Mouse (Mus musculus): ENCODE results near the gene Zan. TPM values are rescaled to one million over a fixed set of nuclear protein-coding genes. Genes with fewer than 3 reads are reported as not detected.

Zan gene
- polyA plus RNA-seq, 1 experiment, result 0.01 TPM

DNA sequence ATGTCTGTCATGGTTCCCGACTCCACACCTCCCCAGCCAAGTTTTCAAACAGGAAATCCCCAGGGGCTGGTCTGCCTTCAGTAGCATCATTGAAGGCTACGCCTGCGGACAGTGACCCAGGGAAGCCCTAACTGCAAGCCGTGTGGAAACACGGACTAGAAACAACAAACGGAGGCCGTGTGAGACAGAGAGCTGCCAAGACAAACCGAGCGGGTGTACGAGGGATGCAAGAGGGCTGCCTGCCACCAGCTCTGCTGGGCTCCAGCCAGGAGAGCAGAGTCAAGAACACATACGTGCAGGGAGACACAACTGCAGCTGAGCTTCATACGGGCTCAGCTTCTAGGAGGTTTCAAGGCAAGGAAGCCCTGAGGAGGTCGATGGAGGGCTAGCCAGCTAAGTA lies 17.0 kb upstream of the Zan start:
- TF ChIP-seq MAX (IDR thresholded peaks at IDR 0.05) (no peak), MYOG (IDR thresholded peaks at IDR 0.05; ENCODE audit: control insufficient read depth, extremely low read depth, insufficient read length) (no peak), CTCF (IDR thresholded peaks at IDR 0.05; ENCODE audit: control insufficient read depth, insufficient read depth, insufficient read length) (no peak), FOSL1 (IDR thresholded peaks at IDR 0.05; ENCODE audit: insufficient read depth, low read length, poor library complexity, severe bottlenecking) (no peak)
- Histone ChIP-seq H3K27me3 (ENCODE audit: control insufficient read depth, insufficient read depth, insufficient read length) (peaks cover 38% of the 10 kb centered on the region), H3K79me2 (ENCODE audit: control insufficient read depth, insufficient read depth) (no peaks in the 10 kb centered on the region), H3K36me3 (ENCODE audit: control insufficient read depth, insufficient read depth) (no peaks in the 10 kb centered on the region), H3ac (ENCODE audit: control insufficient read depth, insufficient read length, low read depth) (no peak overlapping the region), H3K4me3 (ENCODE audit: insufficient read depth, poor library complexity, severe bottlenecking) (no peak overlapping the region), H3K79me3 (ENCODE audit: low read depth) (no peaks in the 10 kb centered on the region)

DNA sequence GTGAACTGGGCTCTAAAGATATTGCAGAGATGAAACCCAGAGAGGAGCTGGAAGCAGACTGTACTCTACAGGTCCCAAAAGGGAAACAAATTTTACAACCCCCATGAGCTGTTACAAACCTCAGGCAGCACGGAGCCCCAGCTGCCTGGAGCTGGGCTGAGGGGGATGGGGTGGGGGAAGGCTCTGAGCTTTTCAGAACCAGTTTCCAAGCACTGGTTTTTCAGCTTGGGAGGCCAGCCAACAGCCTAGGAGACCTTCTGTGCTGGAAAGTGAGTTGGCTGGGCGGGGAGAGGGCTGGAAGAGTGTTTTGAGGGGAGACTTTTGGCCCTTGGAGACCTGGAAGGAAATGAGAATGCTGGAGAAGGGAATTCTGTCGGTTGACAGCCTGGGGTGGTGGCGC lies 14.7 kb upstream of the Zan start:
- H3K4me3 ChIP-seq (ENCODE audit: insufficient read depth, poor library complexity, severe bottlenecking), result no peak overlapping the region
- H3K27me3 ChIP-seq (ENCODE audit: control insufficient read depth, insufficient read depth, insufficient read length), result peaks cover 44% of the 10 kb centered on the region
- no peak for TF ChIP-seq MYOD1 (IDR thresholded peaks at IDR 0.05; ENCODE audit: control insufficient read depth, insufficient read length, low read depth)
- TF ChIP-seq FOSL1 (IDR thresholded peaks at IDR 0.05; ENCODE audit: insufficient read depth, low read length, poor library complexity, severe bottlenecking), result no peak
- no peak for TF ChIP-seq MYOG (IDR thresholded peaks at IDR 0.05; ENCODE audit: control insufficient read depth, extremely low read depth, insufficient read length)
- no peak for TF ChIP-seq CTCF (IDR thresholded peaks at IDR 0.05; ENCODE audit: control insufficient read depth, insufficient read depth, insufficient read length)
- TF ChIP-seq USF1 (IDR thresholded peaks at IDR 0.05; ENCODE audit: low read depth), result no peak
- no peak for TF ChIP-seq CEBPB (IDR thresholded peaks at IDR 0.05; ENCODE audit: low read depth)
- no peak for TF ChIP-seq MAX (IDR thresholded peaks at IDR 0.05)
- H3K36me3 ChIP-seq (ENCODE audit: control insufficient read depth, insufficient read depth), result no peaks in the 10 kb centered on the region
- no peaks in the 10 kb centered on the region for H3K79me2 ChIP-seq (ENCODE audit: control insufficient read depth, insufficient read depth)
- no peak overlapping the region for H3ac ChIP-seq (ENCODE audit: control insufficient read depth, insufficient read length, low read depth)
- H3K79me3 ChIP-seq (ENCODE audit: low read depth), result no peaks in the 10 kb centered on the region

DNA sequence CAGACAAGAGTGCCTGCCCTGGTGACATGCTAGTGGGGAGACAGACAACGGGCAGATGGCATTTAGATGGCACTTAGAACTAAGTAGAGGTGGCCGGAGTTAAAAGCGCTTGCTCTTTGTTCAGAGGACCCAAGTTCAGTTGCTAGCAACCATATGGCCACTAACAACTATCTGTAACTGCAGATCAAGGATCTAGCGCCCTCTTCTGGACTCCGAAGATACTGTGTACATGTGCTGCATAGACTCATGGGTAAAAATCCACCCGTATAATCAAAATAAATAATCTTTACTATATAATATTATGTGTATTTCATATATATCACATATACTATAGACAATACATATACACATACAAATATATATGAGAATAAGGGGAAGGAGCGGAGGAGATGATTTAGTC lies 10.8 kb upstream of the Zan start:
- no peak for TF ChIP-seq MAX (IDR thresholded peaks at IDR 0.05)
- no peak for TF ChIP-seq CTCF (IDR thresholded peaks at IDR 0.05; ENCODE audit: control insufficient read depth, insufficient read depth, insufficient read length)
- no peak for TF ChIP-seq USF1 (IDR thresholded peaks at IDR 0.05; ENCODE audit: low read depth)
- TF ChIP-seq MYOD1 (IDR thresholded peaks at IDR 0.05; ENCODE audit: control insufficient read depth, insufficient read length, low read depth), result no peak
- TF ChIP-seq CEBPB (IDR thresholded peaks at IDR 0.05; ENCODE audit: low read depth), result no peak
- TF ChIP-seq FOSL1 (IDR thresholded peaks at IDR 0.05; ENCODE audit: insufficient read depth, low read length, poor library complexity, severe bottlenecking), result no peak
- TF ChIP-seq MYOG (IDR thresholded peaks at IDR 0.05; ENCODE audit: control insufficient read depth, extremely low read depth, insufficient read length), result no peak
- H3K36me3 ChIP-seq (ENCODE audit: control insufficient read depth, insufficient read depth), result no peaks in the 10 kb centered on the region
- peaks cover 59% of the 10 kb centered on the region for H3K27me3 ChIP-seq (ENCODE audit: control insufficient read depth, insufficient read depth, insufficient read length)
- no peak overlapping the region for H3K4me3 ChIP-seq (ENCODE audit: insufficient read depth, poor library complexity, severe bottlenecking)
- no peaks in the 10 kb centered on the region for H3K79me3 ChIP-seq (ENCODE audit: low read depth)
- no peaks in the 10 kb centered on the region for H3K79me2 ChIP-seq (ENCODE audit: control insufficient read depth, insufficient read depth)
- no peak overlapping the region for H3ac ChIP-seq (ENCODE audit: control insufficient read depth, insufficient read length, low read depth)

DNA sequence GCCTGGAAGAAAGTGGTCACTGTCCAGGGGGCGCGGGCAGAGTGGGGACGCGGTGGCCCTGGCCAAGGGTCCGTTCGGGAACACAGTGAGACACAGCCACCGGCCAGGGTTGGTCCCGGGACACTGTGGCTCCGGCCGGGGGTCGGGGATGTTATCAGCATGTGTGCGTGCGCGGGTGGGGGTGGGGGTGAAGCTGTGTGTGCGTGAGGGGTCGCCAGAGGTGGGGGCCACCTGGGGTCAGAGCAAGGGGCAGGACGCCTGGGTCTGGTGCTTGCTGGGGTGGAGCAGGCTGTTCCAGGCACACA lies 8.9 kb upstream of the Zan start:
- Histone ChIP-seq H3ac (ENCODE audit: control insufficient read depth, insufficient read length, low read depth) (no peak overlapping the region), H3K4me3 (ENCODE audit: insufficient read depth, poor library complexity, severe bottlenecking) (no peak overlapping the region), H3K79me2 (ENCODE audit: control insufficient read depth, insufficient read depth) (no peaks in the 10 kb centered on the region), H3K27me3 (ENCODE audit: control insufficient read depth, insufficient read depth, insufficient read length) (peaks cover 65% of the 10 kb centered on the region), H3K79me3 (ENCODE audit: low read depth) (no peaks in the 10 kb centered on the region), H3K36me3 (ENCODE audit: control insufficient read depth, insufficient read depth) (no peaks in the 10 kb centered on the region)
- TF ChIP-seq MAX (IDR thresholded peaks at IDR 0.05) (no peak), CTCF (IDR thresholded peaks at IDR 0.05; ENCODE audit: control insufficient read depth, insufficient read depth, insufficient read length) (no peak), CEBPB (IDR thresholded peaks at IDR 0.05; ENCODE audit: low read depth) (no peak), USF1 (IDR thresholded peaks at IDR 0.05; ENCODE audit: low read depth) (no peak), MYOD1 (IDR thresholded peaks at IDR 0.05; ENCODE audit: control insufficient read depth, insufficient read length, low read depth) (no peak), FOSL1 (IDR thresholded peaks at IDR 0.05; ENCODE audit: insufficient read depth, low read length, poor library complexity, severe bottlenecking) (no peak), MYOG (IDR thresholded peaks at IDR 0.05; ENCODE audit: control insufficient read depth, extremely low read depth, insufficient read length) (no peak)

DNA sequence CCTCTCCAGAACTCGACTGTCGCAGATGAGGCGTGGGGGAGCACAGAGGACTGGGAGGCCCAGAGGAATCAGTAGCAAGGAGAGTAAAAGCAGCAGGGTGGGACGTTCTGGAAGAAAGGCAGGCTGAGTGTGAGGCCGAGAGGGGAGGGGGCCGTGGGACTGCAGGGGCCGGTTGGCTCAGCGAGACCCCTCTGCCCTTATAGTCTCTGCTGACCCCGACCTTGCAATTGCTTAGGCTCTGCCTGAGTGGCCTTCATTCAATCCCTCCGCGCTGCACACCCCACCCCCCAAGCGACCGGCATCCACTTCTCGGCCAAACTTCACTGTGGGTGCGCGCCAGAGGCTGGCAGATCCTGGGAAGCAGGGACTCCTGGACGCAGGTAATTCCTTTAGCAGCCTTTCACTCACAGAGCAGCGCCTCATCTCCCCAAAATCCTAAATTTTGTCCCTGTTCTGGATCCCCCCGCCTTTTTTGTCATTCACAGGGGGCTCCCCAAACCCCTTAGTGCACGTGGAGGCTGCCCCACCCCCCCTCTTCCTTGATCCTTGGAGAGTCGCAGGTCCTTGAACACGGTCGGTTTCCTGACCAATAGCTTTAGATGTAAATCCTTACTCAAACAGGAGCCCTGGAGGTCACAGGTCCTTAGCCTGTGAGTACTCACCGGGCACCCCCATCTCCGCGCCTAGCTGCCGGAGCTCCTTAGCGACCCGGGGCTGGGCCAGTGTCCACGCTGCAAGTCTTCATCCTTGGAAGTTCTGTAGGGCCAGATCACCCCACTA lies 8.4 kb upstream of the Zan start:
- Histone ChIP-seq H3K79me2 (ENCODE audit: control insufficient read depth, insufficient read depth) (no peaks in the 10 kb centered on the region), H3K27me3 (ENCODE audit: control insufficient read depth, insufficient read depth, insufficient read length) (peaks cover 67% of the 10 kb centered on the region), H3K4me3 (ENCODE audit: insufficient read depth, poor library complexity, severe bottlenecking) (no peak overlapping the region), H3ac (ENCODE audit: control insufficient read depth, insufficient read length, low read depth) (no peak overlapping the region), H3K79me3 (ENCODE audit: low read depth) (no peaks in the 10 kb centered on the region), H3K36me3 (ENCODE audit: control insufficient read depth, insufficient read depth) (no peaks in the 10 kb centered on the region)
- TF ChIP-seq USF1 (IDR thresholded peaks at IDR 0.05; ENCODE audit: low read depth) (no peak), MYOG (IDR thresholded peaks at IDR 0.05; ENCODE audit: control insufficient read depth, extremely low read depth, insufficient read length) (no peak), MAX (IDR thresholded peaks at IDR 0.05) (no peak), FOSL1 (IDR thresholded peaks at IDR 0.05; ENCODE audit: insufficient read depth, low read length, poor library complexity, severe bottlenecking) (no peak), CTCF (IDR thresholded peaks at IDR 0.05; ENCODE audit: control insufficient read depth, insufficient read depth, insufficient read length) (no peak), MYOD1 (IDR thresholded peaks at IDR 0.05; ENCODE audit: control insufficient read depth, insufficient read length, low read depth) (no peak), CEBPB (IDR thresholded peaks at IDR 0.05; ENCODE audit: low read depth) (no peak)

DNA sequence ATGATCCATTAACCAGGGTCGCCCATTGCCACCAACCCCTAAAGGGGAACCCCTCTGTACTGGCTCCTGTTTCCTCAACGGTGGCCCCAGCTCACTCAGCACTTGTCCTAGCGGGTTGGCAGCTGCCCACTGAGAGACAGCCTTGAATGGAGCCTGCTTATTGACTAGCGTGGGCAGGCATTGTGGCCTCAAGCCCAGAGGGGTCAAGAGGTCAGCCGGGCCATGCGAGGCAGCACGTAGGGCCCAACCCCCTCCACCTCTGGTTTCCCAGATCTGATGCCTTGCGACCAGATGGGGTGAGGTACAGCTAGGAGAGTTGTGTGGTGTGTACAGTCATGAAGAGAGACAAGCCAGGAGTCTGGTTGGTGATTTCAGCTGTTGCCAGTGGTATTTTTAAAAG lies 5.0 kb upstream of the Zan start:
- Histone ChIP-seq H3ac (ENCODE audit: control insufficient read depth, insufficient read length, low read depth) (no peak overlapping the region), H3K79me3 (ENCODE audit: low read depth) (no peaks in the 10 kb centered on the region), H3K4me3 (ENCODE audit: insufficient read depth, poor library complexity, severe bottlenecking) (no peak overlapping the region), H3K79me2 (ENCODE audit: control insufficient read depth, insufficient read depth) (no peaks in the 10 kb centered on the region), H3K36me3 (ENCODE audit: control insufficient read depth, insufficient read depth) (no peaks in the 10 kb centered on the region), H3K27me3 (ENCODE audit: control insufficient read depth, insufficient read depth, insufficient read length) (peaks cover 63% of the 10 kb centered on the region)
- TF ChIP-seq MYOD1 (IDR thresholded peaks at IDR 0.05; ENCODE audit: control insufficient read depth, insufficient read length, low read depth), result no peak
- no peak for TF ChIP-seq MAX (IDR thresholded peaks at IDR 0.05)
- TF ChIP-seq USF1 (IDR thresholded peaks at IDR 0.05; ENCODE audit: low read depth), result no peak
- no peak for TF ChIP-seq CEBPB (IDR thresholded peaks at IDR 0.05; ENCODE audit: low read depth)
- TF ChIP-seq FOSL1 (IDR thresholded peaks at IDR 0.05; ENCODE audit: insufficient read depth, low read length, poor library complexity, severe bottlenecking), result no peak
